Mouse (Mus musculus) hindbrain, embryonic 14.5 days (tissue): ENCODE measurements around the gene Hyou1. TPM values are rescaled to one million over a fixed set of nuclear protein-coding genes. Genes with fewer than 3 reads are reported as not detected.
"Not testable (repeated sequence)": the region's sequence is repeated elsewhere in the genome, so short reads cannot be mapped to it uniquely, and the experiment has no call there.

Experiments used
- ATAC-seq: fragments of 200-750 bp; cut with Nextera tagmentation; 2 replicates; pipeline ENCODE4 v1.8.0; 2017; ENCODE audit warnings: moderate number of reproducible peaks, mild to moderate bottlenecking, moderate TSS enrichment, moderate library complexity; ENCODE audit not compliant: low FRiP score
- DNase-seq: peaks from one replicate; pipeline ENCODE4 v3.0.0-alpha.2; 2015; ENCODE audit warnings: low spot score
- H3K27ac ChIP-seq: fragments of 300-500 bp; sonication (generic); 2 replicates; pipeline ENCODE4 v1.5.1; 2014; ENCODE audit warnings: mild to moderate bottlenecking, moderate library complexity
- H3K27me3 ChIP-seq: fragments of 300-500 bp; sonication (generic); 2 replicates; pipeline ENCODE4 v1.6.1; 2014; ENCODE audit warnings: mild to moderate bottlenecking, low read length, mixed read lengths; ENCODE audit not compliant: control insufficient read depth, insufficient read depth
- H3K36me3 ChIP-seq: fragments of 300-500 bp; sonication (generic); replicated peaks from 2 replicates; pipeline ENCODE4 v1.6.1; 2014; ENCODE audit not compliant: control insufficient read depth, insufficient read depth
- H3K4me1 ChIP-seq: fragments of 300-500 bp; sonication (generic); replicated peaks from 2 replicates; pipeline ENCODE4 v1.6.1; 2014; ENCODE audit warnings: antibody characterized with exemption, low read length, mixed read lengths; ENCODE audit not compliant: control insufficient read depth, insufficient read depth
- H3K4me2 ChIP-seq: fragments of 300-500 bp; sonication (generic); replicated peaks from 2 replicates; pipeline ENCODE4 v1.6.1; 2014; ENCODE audit warnings: mild to moderate bottlenecking, moderate library complexity
- H3K4me3 ChIP-seq: fragments of 300-500 bp; sonication (generic); replicated peaks from 2 replicates; pipeline ENCODE4 v1.5.1; 2014; ENCODE audit warnings: mild to moderate bottlenecking, low read length
- H3K9ac ChIP-seq: fragments of 300-500 bp; sonication (generic); 2 replicates; pipeline ENCODE4 v1.6.1; 2014
- H3K9me3 ChIP-seq: fragments of 300-500 bp; sonication (generic); 2 replicates; pipeline ENCODE4 v1.6.1; 2016; ENCODE audit warnings: low read length; ENCODE audit not compliant: control insufficient read depth
- WGBS: fragments of 180-500 bp; shearing (Covaris S2); extraction: QIAGEN DNeasy Blood & Tissue Kit; methylation state at CpG from one replicate; pipeline ENCODE4 v1.1.7; 2014; 5-methylcytosine and 5-hydroxymethylcytosine counted together
- polyA plus RNA-seq: library from polyadenylated mRNA; unstranded; fragments of >200 nt; fragmentation: Nextera tagmentation; extraction: Ambion mirVana; gene quantifications from 2 replicates; pipeline ENCODE4 v1.2.1, GENCODE M21; 2014

The Hyou1 gene
- polyA plus RNA-seq, 1 experiment from 2014 or later: 25.0 TPM

GRCm38 (mm10) chr9:44347621-44348020 lies 31.7 kb upstream of the Hyou1 start:
- no peak overlapping the region for H3K4me2 ChIP-seq
- H3K27ac ChIP-seq: no peak overlapping the region
- H3K36me3 ChIP-seq: peaks cover 66% of the 10 kb centered on the region
- ATAC-seq (no peak), DNase-seq (no peak)
- no peaks in the 10 kb centered on the region for H3K9me3 ChIP-seq
- H3K4me1 ChIP-seq: peaks cover 6% of the 10 kb centered on the region
- 93% methylated on average over 4 of the region's 4 CpGs for WGBS
- H3K9ac ChIP-seq: no peak overlapping the region
- no peak overlapping the region for H3K4me3 ChIP-seq
- no peaks in the 10 kb centered on the region for H3K27me3 ChIP-seq

DNA sequence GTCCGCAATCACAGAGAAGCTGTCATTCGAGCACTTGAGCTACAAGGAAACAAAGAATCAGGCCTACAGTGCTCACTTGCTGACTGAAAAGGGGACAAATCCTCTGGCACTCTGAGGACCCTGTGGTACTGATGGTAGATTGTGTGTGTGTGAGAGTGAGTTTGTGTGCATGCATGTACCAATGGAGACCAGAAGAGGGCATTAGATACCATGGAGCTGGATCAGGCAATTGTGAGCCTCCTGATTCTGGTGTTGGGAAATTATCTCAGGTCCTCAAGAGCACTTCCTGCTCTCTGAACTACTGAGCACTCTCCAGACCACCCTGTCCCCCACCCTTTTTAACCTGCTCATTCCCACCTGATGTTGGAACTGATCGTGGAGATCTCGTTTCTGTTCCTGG lies 30.7 kb upstream of the Hyou1 start:
- no peak overlapping the region for H3K9ac ChIP-seq

GRCm38 (mm10) chr9:44351396-44351795 lies 27.9 kb upstream of the Hyou1 start:
- H3K4me3 ChIP-seq: no peak overlapping the region
- WGBS: 100% methylated on average over 4 of the region's 4 CpGs

More for the DNA sequence above, 30.7 kb upstream of the Hyou1 start:
- no peaks in the 10 kb centered on the region for H3K9me3 ChIP-seq
- H3K27ac ChIP-seq: no peak overlapping the region
- H3K4me2 ChIP-seq: no peak overlapping the region
- peaks cover 76% of the 10 kb centered on the region for H3K36me3 ChIP-seq
- H3K4me3 ChIP-seq: no peak overlapping the region
- no peaks in the 10 kb centered on the region for H3K27me3 ChIP-seq
- H3K4me1 ChIP-seq: no peaks in the 10 kb centered on the region; the same call in 1 of the 2 replicates
- WGBS: 96% methylated on average over 4 of the region's 4 CpGs
- ATAC-seq (no peak), DNase-seq (no peak)

DNA sequence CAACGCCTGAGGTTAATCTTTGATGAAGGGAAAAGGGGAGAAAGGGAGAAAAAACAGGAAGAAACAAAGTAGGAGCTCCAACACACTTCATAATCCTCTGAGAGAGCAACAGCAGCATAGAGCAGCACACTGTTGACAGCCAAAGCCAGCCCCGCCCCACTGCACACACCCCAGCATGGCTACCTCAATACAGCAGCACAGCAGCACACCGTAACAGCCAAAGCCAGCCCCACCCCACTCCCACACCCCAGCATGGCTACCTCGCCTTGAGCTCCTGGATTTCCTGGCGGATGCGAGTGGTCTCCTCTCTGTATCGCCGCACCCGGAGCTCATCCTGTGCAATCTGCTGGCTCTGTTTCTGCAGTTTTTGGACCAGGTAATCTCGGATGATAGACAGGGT lies 27.0 kb upstream of the Hyou1 start:
- 93% methylated on average over 10 of the region's 10 CpGs for WGBS
- Histone ChIP-seq H3K4me1 (no peaks in the 10 kb centered on the region), H3K9ac (no peak overlapping the region), H3K27me3 (no peaks in the 10 kb centered on the region), H3K4me2 (no peak overlapping the region), H3K36me3 (peaks cover 98% of the 10 kb centered on the region), H3K9me3 (no peaks in the 10 kb centered on the region), H3K27ac (no peak overlapping the region), H3K4me3 (no peak overlapping the region)
- DNase-seq (no peak), ATAC-seq (no peak)

More at GRCm38 (mm10) chr9:44351396-44351795, 27.9 kb upstream of the Hyou1 start:
- Histone ChIP-seq H3K9me3 (no peaks in the 10 kb centered on the region), H3K4me2 (no peak overlapping the region), H3K4me1 (no peaks in the 10 kb centered on the region), H3K9ac (no peak overlapping the region), H3K27ac (no peak overlapping the region), H3K36me3 (peaks cover 98% of the 10 kb centered on the region), H3K27me3 (no peaks in the 10 kb centered on the region)
- ATAC-seq: no peak
- DNase-seq: no peak

DNA sequence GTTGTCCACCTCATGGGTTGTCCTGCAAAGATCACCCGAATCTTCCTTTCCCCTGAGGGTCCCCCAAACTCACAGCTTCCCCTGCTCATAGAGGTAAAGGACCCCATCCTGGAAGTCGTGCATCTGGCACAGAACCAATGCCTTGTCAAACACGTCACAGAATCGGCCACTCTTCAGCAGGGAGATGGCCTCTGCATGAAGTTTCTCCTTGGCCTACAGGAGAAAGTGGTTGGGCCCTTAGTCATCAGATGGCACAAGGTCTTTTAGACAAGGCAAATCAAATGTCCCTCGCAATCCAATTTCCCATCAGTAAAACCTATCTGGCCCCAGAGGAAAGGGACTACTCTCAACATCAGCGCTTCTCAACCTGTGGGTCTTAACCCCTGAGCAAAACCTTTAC lies 26.1 kb upstream of the Hyou1 start:
- no peaks in the 10 kb centered on the region for H3K9me3 ChIP-seq
- peaks cover 98% of the 10 kb centered on the region for H3K36me3 ChIP-seq
- H3K9ac ChIP-seq: no peak overlapping the region
- no peaks in the 10 kb centered on the region for H3K4me1 ChIP-seq
- H3K4me3 ChIP-seq: no peak overlapping the region
- H3K27me3 ChIP-seq: no peaks in the 10 kb centered on the region
- H3K4me2 ChIP-seq: no peak overlapping the region
- DNase-seq (no peak), ATAC-seq (no peak)
- 97% methylated on average over 6 of the region's 6 CpGs for WGBS
- H3K27ac ChIP-seq: no peak overlapping the region

DNA sequence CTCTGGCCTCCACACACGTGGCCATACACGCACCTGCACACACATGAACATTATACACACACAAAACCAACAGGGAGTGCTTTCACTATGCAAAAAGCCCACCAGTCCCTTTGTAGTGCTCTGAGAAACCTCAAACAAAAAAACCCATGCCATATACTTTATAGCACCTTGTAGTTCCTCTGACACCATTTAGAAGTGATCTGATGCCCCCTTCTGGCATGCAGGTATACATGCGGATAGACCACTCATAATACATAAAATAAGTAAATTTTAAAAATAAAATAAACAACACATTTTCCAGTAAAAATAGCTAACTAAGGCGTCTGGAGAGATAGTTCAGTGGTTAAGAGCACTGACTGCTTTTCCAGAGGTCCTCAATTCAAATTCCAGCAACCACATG lies 22.1 kb upstream of the Hyou1 start:
- no peak for ATAC-seq
- DNase-seq: peak; percentile 48
- peaks cover 72% of the 10 kb centered on the region for H3K36me3 ChIP-seq

DNA sequence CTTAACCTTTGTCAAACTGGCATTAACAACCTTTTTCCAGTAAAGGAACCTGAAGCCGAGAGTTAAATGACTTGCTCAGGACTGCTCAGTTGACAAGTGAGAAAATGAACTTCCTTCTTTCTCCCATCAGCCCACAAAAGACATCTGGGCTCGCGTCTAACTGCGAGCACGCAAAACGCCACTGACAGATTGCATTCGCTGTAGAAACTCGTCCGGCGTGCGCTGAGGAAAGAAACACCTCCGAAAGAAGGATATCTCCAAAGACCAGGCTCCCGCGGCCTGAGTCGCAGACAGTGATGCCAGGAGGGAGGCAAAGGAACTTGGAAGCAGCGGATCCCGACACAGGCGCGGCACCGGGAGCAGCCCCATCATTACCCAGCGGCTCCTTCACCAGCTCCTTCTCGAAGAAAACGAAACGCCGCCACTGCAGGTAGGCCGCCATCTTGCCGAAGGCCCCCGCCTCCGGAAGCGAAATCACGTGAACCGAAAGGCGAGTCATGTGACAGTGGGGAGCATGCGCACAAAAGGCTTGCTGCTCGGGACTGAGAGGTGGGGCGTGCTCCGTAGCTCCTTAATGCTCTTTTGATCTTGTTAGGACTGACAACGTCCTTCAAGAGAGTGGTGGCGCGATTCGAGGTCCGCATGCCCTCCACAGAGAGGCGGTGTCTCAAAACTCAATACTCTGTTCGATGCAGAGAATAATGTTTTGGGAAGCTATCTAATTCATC lies 17.9 kb upstream of the Hyou1 start, which contains the start of gene Vps11:
TSS of gene Vps11 (minus strand) at position 481 of the 728 bp plus-strand sequence.
- peak within 1 kb of the TSS; percentile 88 for H3K4me2 ChIP-seq
- no peaks in the 10 kb centered on the region for H3K9me3 ChIP-seq
- peaks cover 7% of the 10 kb centered on the region for H3K4me1 ChIP-seq
- H3K36me3 ChIP-seq: peaks cover 30% of the 10 kb centered on the region
- peak within 1 kb of the TSS; percentile 88 for H3K9ac ChIP-seq
- H3K4me3 ChIP-seq: peak within 1 kb of the TSS; percentile 76
- H3K27me3 ChIP-seq: no peaks in the 10 kb centered on the region
- under 1% methylated on average over 44 of the region's 44 CpGs for WGBS
- peak; percentile 90 for ATAC-seq
- DNase-seq: peak; percentile 97
- peak within 1 kb of the TSS; percentile 74 for H3K27ac ChIP-seq

More for the DNA sequence above, 22.1 kb upstream of the Hyou1 start:
- Histone ChIP-seq H3K4me2 (no peak overlapping the region), H3K4me3 (no peak overlapping the region), H3K4me1 (peaks cover 7% of the 10 kb centered on the region), H3K27ac (no peak overlapping the region), H3K27me3 (no peaks in the 10 kb centered on the region), H3K9ac (no peak overlapping the region), H3K9me3 (no peaks in the 10 kb centered on the region)
- 76% methylated on average over 4 of the region's 4 CpGs for WGBS

DNA sequence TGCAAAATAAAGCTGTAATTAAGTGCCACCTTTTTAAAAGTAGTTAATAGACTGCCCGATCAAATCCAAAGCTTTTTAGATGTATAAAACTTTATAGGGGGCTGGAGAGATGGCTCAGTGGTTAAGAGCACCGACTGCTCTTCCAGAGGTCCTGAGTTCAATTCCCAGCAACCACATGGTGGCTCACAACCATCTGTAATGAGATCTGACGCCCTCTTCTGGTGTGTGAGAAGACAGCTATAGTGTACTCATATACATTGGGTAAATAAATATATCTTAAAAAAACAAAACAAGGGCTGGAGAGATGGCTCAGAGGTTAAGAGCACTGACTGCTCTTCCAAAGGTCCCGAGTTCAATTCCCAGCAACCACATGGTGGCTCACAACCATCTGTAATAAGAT lies 17.4 kb upstream of the Hyou1 start:
- H3K4me2 ChIP-seq: peak overlapping the region; percentile 88
- H3K4me1 ChIP-seq, DNase-seq, H3K9ac ChIP-seq, H3K9me3 ChIP-seq, H3K27me3 ChIP-seq, ATAC-seq: not testable (repeated sequence)
- H3K27ac ChIP-seq: 0 out of 2 replicates have a peak overlapping the region, but pooled peaks have one; percentile 74
- H3K36me3 ChIP-seq: peaks cover 24% of the 10 kb centered on the region
- H3K4me3 ChIP-seq: peak overlapping the region; percentile 76
- 47% methylated on average over 4 of the region's 4 CpGs for WGBS

- Histone ChIP-seq H3K9me3 (no peaks in the 10 kb centered on the region), H3K27me3 (no peaks in the 10 kb centered on the region), H3K4me3 (no peak overlapping the region), H3K36me3 (peaks cover 2% of the 10 kb centered on the region), H3K27ac (no peak overlapping the region), H3K4me2 (no peak overlapping the region), H3K4me1 (peaks cover 7% of the 10 kb centered on the region), H3K9ac (no peak overlapping the region)
- WGBS: 60% methylated on average over 3 of the region's 3 CpGs
- DNase-seq (no peak), ATAC-seq (no peak)
Observed at GRCm38 (mm10) chr9:44364480-44364879, 14.8 kb upstream of the Hyou1 start.
